Mouse (Mus musculus) CH12.LX (cell line): ENCODE results near the gene Psmb11. TPM values are rescaled to one million over a fixed set of nuclear protein-coding genes. Genes with fewer than 3 reads are reported as not detected.

Experiments
- DNase-seq: peaks from one replicate; pipeline ENCODE4 v3.0.0-alpha.2; 2013; ENCODE audit errors: extremely low read depth
- H3K27ac ChIP-seq: 2 replicates; pipeline ENCODE4 v1.5.1; 2012; ENCODE audit warnings: low read depth, mild to moderate bottlenecking, control low read depth, moderate library complexity; ENCODE audit not compliant: insufficient read depth
- H3K27me3 ChIP-seq: replicated peaks from 2 replicates; pipeline ENCODE3; 2012; ENCODE audit warnings: inconsistent platforms
- H3K36me3 ChIP-seq, 2 experiments: replicated peaks in 1 of 2; 2 replicates each; pipeline versions ENCODE3 to v1.6.1; 2012; ENCODE audit warnings: inconsistent platforms in 1 of 2, low read length in 1 of 2, mild to moderate bottlenecking in 1 of 2, mixed read lengths in 1 of 2, moderate library complexity in 1 of 2; ENCODE audit not compliant: control insufficient read depth in 1 of 2, insufficient read depth in 1 of 2
- H3K4me1 ChIP-seq, 2 experiments: 2 replicates each; pipeline ENCODE4 v1.6.1; 2012; ENCODE audit warnings: inconsistent platforms in 1 of 2, moderate library complexity in 1 of 2; ENCODE audit not compliant: insufficient read depth in 2 of 2, control insufficient read depth in 1 of 2
- H3K4me2 ChIP-seq: 2 replicates; pipeline ENCODE4 v1.6.1; 2012; ENCODE audit warnings: low read depth, mild to moderate bottlenecking, control low read depth; ENCODE audit not compliant: poor library complexity, insufficient read depth, severe bottlenecking
- H3K4me3 ChIP-seq, 3 experiments: fragments of 150-350 bp in 1 of 3; sonication (generic) in 1 of 3; replicated peaks in 1 of 3; 2 replicates each; pipeline versions ENCODE3 to v1.5.1; 2011 to 2012; ENCODE audit warnings: low read depth in 2 of 3, low read length in 2 of 3, mild to moderate bottlenecking in 2 of 3, moderate library complexity in 2 of 3, control low read depth in 1 of 3, improper control_type of control experiment in 1 of 3, inconsistent platforms in 1 of 3, mixed read lengths in 1 of 3; ENCODE audit not compliant: poor library complexity in 1 of 3
- H3K79me2 ChIP-seq: replicated peaks from 2 replicates; pipeline ENCODE4 v1.6.1; 2012; ENCODE audit warnings: mild to moderate bottlenecking, moderate library complexity; ENCODE audit not compliant: control insufficient read depth, poor library complexity, insufficient read depth, severe bottlenecking; ENCODE audit errors: extremely low read depth
- H3K9ac ChIP-seq: 2 replicates; pipeline ENCODE4 v1.6.1; 2012; ENCODE audit warnings: low read depth, mild to moderate bottlenecking, control low read depth, moderate library complexity; ENCODE audit not compliant: insufficient read depth
- H3K9me3 ChIP-seq: replicated peaks from 2 replicates; pipeline ENCODE3; 2012; ENCODE audit warnings: low read length, inconsistent platforms, mixed read lengths
- CHD2 ChIP-seq: IDR thresholded peaks from 2 replicates; pipeline ENCODE4 v1.6.1; 2011; ENCODE audit warnings: low read length, improper control_type of control experiment
- CTCF ChIP-seq, 2 experiments: IDR thresholded peaks in 1 of 2; conservative IDR thresholded peaks in 1 of 2; 2 replicates each; pipeline ENCODE4 v1.5.1; 2011 to 2012; ENCODE audit warnings: low read depth in 2 of 2, low read length in 2 of 2, improper control_type of control experiment in 1 of 2, inconsistent platforms in 1 of 2, mild to moderate bottlenecking in 1 of 2, moderate library complexity in 1 of 2
- E2F4 ChIP-seq: IDR thresholded peaks from 2 replicates; pipeline ENCODE4 v1.6.1; 2011; ENCODE audit warnings: low read depth, low read length, improper control_type of control experiment; ENCODE audit not compliant: insufficient replicate concordance
- EP300 ChIP-seq: IDR thresholded peaks from 2 replicates; pipeline ENCODE4 v1.6.1; 2011; ENCODE audit warnings: low read length, improper control_type of control experiment
- GABPA ChIP-seq: IDR thresholded peaks from 2 replicates; pipeline ENCODE4 v1.6.1; 2012; ENCODE audit warnings: low read depth, low read length, improper control_type of control experiment, inconsistent platforms; ENCODE audit not compliant: insufficient replicate concordance
- IRF4 ChIP-seq: IDR thresholded peaks from 2 replicates; pipeline ENCODE4 v1.6.1; 2014; ENCODE audit warnings: low read depth, mild to moderate bottlenecking, inconsistent platforms, low read length, improper control_type of control experiment
- JUN ChIP-seq: IDR thresholded peaks from 2 replicates; pipeline ENCODE4 v1.6.1; 2011; ENCODE audit warnings: low read depth, mild to moderate bottlenecking, low read length, improper control_type of control experiment, moderate library complexity; ENCODE audit not compliant: insufficient read depth
- JUND ChIP-seq: conservative IDR thresholded peaks from 2 replicates; pipeline ENCODE4 v1.6.1; 2011; ENCODE audit warnings: low read depth, low read length, improper control_type of control experiment
- MAFK ChIP-seq: IDR thresholded peaks from 2 replicates; pipeline ENCODE4 v1.6.1; 2011; ENCODE audit warnings: low read length, improper control_type of control experiment; ENCODE audit not compliant: insufficient replicate concordance
- MAX ChIP-seq: IDR thresholded peaks from 2 replicates; pipeline ENCODE4 v1.6.1; 2011; ENCODE audit warnings: low read length, improper control_type of control experiment
- MAZ ChIP-seq: IDR thresholded peaks from 2 replicates; pipeline ENCODE4 v1.6.1; 2012; ENCODE audit warnings: low read depth, mild to moderate bottlenecking, inconsistent platforms, low read length, improper control_type of control experiment, moderate library complexity
- NELFE ChIP-seq: IDR thresholded peaks from 2 replicates; pipeline ENCODE4 v1.6.1; 2011; ENCODE audit warnings: low read depth, low read length, improper control_type of control experiment
- PAX5 ChIP-seq: IDR thresholded peaks from 2 replicates; pipeline ENCODE4 v1.6.1; 2012; ENCODE audit warnings: low read length, inconsistent platforms, mixed read lengths
- POLR2A ChIP-seq: IDR thresholded peaks from 2 replicates; pipeline ENCODE4 v1.6.1; 2011; ENCODE audit warnings: low read depth, mild to moderate bottlenecking, improper control_type of control experiment, low read length
- POLR2AphosphoS2 ChIP-seq: IDR thresholded peaks from 2 replicates; pipeline ENCODE4 v1.6.1; 2011; ENCODE audit warnings: low read depth, low read length, improper control_type of control experiment
- RAD21 ChIP-seq: IDR thresholded peaks from 2 replicates; pipeline ENCODE4 v1.6.1; 2011; ENCODE audit warnings: low read depth, mild to moderate bottlenecking, low read length, improper control_type of control experiment, moderate library complexity
- RCOR1 ChIP-seq: conservative IDR thresholded peaks from 2 replicates; pipeline ENCODE4 v1.6.1; 2012; ENCODE audit warnings: low read depth, mild to moderate bottlenecking, inconsistent platforms, low read length, improper control_type of control experiment
- SIN3A ChIP-seq: IDR thresholded peaks from 2 replicates; pipeline ENCODE4 v1.6.1; 2012; ENCODE audit warnings: low read length, improper control_type of control experiment, inconsistent platforms
- SMC3 ChIP-seq: IDR thresholded peaks from 2 replicates; pipeline ENCODE4 v1.6.1; 2011; ENCODE audit warnings: low read depth, low read length, improper control_type of control experiment
- TBP ChIP-seq: conservative IDR thresholded peaks from 2 replicates; pipeline ENCODE4 v1.6.1; 2011; ENCODE audit warnings: low read depth, low read length, improper control_type of control experiment
- TCF12 ChIP-seq: IDR thresholded peaks from 2 replicates; pipeline ENCODE4 v1.6.1; 2014; ENCODE audit warnings: low read depth, mild to moderate bottlenecking, inconsistent platforms, low read length, improper control_type of control experiment
- UBTF ChIP-seq: IDR thresholded peaks from 2 replicates; pipeline ENCODE4 v1.6.1; 2012; ENCODE audit warnings: low read depth, mild to moderate bottlenecking, inconsistent platforms, low read length, improper control_type of control experiment, moderate library complexity
- USF2 ChIP-seq: conservative IDR thresholded peaks from 2 replicates; pipeline ENCODE4 v1.6.1; 2011; ENCODE audit warnings: low read depth, low read length, improper control_type of control experiment
- ZNF384 ChIP-seq: IDR thresholded peaks from 2 replicates; pipeline ENCODE4 v1.6.1; 2012; ENCODE audit warnings: low read depth, low read length, improper control_type of control experiment, inconsistent platforms
- dilution Hi-C: fragments of 300-500 bp; cut with MboI; formaldehyde crosslinking; loops from 2 replicates; pipeline ENCODE4 v1.14.3; 2020; ENCODE audit warnings: low sequenced_read_pairs; ENCODE audit not compliant: extremely low pct_unique_long_range_greater_than_20kb, extremely low pct_ligation_motif_present
- in situ Hi-C: fragments of 300-500 bp; cut with MboI; formaldehyde crosslinking; loops from 3 replicates; pipeline ENCODE4 v1.14.3; 2019; ENCODE audit warnings: low sequenced_read_pairs, low pct_ligation_motif_present, low pct_unique_long_range_greater_than_20kb, mixed read lengths
- polyA plus RNA-seq: library from polyadenylated mRNA; unstranded; fragments of >175 nt; gene quantifications from 2 replicates; pipeline ENCODE4 v1.2.1, GENCODE M21; 2012; ENCODE audit warnings: low read depth; ENCODE audit not compliant: insufficient read length
- total RNA-seq, 2 experiments: library from RNA; depleted of rRNA; stranded (reverse); fragments of 300-350 nt in 1 of 2; fragments of >200 nt in 1 of 2; gene quantifications; 2 replicates each; pipeline ENCODE4 v1.2.3; 2012 to 2014

Psmb11 gene
- total and polyA plus RNA-seq, 3 experiments = not detected

DNA sequence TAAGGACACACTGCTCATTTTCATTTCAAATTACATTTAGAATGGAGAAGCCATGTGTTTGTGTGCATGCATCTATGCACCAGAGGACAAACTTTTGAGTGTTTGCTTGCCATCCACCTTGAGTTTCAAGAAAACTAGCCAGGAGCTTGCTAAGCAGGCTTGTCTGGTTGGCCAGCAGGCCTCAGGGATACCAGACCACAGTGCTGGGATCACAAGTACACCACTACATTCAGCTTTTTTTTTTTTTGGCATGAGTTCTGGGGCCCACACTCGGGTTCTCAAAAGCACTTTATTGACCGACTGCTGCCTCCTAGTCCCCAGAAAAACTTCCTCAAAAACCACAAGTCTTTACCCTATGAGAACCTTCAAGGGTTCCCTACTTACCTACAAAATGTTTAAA lies 53.1 kb downstream of the Psmb11 start:
- in situ Hi-C loops = no loop called here
- peaks cover 46 to 84% of the 10 kb centered on the region in 2 experiments for H3K36me3 ChIP-seq

DNA sequence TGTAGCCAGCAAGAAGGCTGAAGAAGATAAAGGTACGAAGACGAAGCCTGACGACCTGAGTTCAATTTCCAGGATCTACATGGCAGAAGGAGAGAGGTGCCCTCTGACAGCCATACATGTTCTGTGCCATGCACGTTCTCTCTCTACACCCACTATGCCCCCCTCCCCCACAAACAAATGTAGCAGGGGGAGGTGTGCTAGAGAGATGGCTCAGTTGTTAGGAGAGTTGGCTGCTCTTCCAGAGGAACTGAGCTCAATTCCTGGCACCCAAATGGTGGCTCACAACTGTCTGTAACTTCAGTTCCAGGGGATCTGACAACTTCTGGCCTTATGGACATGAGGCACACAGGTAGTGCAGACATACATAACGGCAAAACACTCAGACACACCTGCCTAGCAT lies 55.1 kb downstream of the Psmb11 start:
- Histone ChIP-seq H3K27me3 (no peaks in the 10 kb centered on the region), H3K79me2 (peaks cover 8% of the 10 kb centered on the region; the same call in 1 of the 2 replicates), H3K27ac (no peak overlapping the region), H3K9me3 (no peaks in the 10 kb centered on the region), H3K4me3 (no peak overlapping the region), H3K4me1 (peaks cover 0 to 2% of the 10 kb centered on the region in 2 experiments; a peak in 1 of 4 replicates), H3K9ac (no peak overlapping the region), H3K4me2 (no peak overlapping the region), H3K36me3 (peaks cover 48 to 82% of the 10 kb centered on the region in 2 experiments)
- no peak for DNase-seq
- dilution Hi-C loops (no loop called here), in situ Hi-C loops (no loop called here)
- TF ChIP-seq JUND (no peak), ZNF384 (no peak), SIN3A (no peak), PAX5 (no peak), JUN (no peak), MAZ (no peak), RAD21 (no peak), MAFK (no peak), POLR2A (no peak)
- TF ChIP-seq, all 38 proteins: peak for 0

More for the DNA sequence above, 53.1 kb downstream of the Psmb11 start:
- no peaks in the 10 kb centered on the region for H3K9me3 ChIP-seq
- no peak overlapping the region for H3K27ac ChIP-seq
- H3K27me3 ChIP-seq = no peaks in the 10 kb centered on the region
- H3K4me1 ChIP-seq = no peaks in the 10 kb centered on the region; a peak in 1 of 4 replicates
- H3K9ac ChIP-seq = no peak overlapping the region
- no peak overlapping the region for H3K4me3 ChIP-seq
- H3K79me2 ChIP-seq = peaks cover 8% of the 10 kb centered on the region
- TF ChIP-seq GABPA (no peak), PAX5 (no peak), POLR2A (no peak), UBTF (no peak)
- H3K4me2 ChIP-seq = no peak overlapping the region
- dilution Hi-C loops = no loop called here
- DNase-seq = no peak

DNA sequence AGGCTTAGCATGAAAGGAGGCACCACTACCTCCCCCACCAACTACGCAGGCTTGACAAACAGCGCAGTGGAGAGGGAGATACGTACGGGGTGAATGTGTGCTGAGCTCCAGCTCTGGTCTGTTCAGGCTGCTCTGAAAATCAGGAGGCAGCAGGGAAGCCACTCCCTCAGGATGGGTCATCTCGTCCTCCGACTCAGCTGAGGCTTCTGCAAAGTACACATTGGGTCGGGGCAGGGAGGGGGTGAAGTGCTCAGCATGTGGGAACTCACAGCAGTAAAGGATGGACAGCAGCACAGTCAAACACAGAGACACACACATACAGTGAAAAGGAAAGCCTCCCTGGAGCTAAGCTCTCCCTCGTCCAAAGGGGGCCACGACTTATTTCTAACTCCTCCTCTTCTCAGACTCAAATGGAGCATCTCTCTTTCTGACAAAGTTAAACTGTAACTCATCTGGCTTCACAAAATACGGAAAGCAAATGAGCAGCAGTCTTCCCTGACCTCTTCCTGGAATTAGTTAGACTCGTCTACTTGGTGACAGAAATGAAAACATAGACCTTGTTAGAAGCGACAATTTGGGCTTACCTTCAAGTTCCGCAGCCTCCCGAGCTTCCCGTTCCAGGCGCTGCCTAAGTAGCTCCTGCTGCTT lies 57.5 kb downstream of the Psmb11 start:
- no peak overlapping the region for H3K27ac ChIP-seq
- H3K79me2 ChIP-seq = peaks cover 22% of the 10 kb centered on the region
- H3K4me3 ChIP-seq = no peak overlapping the region
- dilution Hi-C loops (no loop called here), in situ Hi-C loops (no loop called here)
- no peaks in the 10 kb centered on the region for H3K9me3 ChIP-seq
- TF ChIP-seq CTCF (conservative IDR thresholded peaks at IDR 0.05 in 1 of 2, IDR thresholded peaks at IDR 0.05 in 1 of 2; ENCODE audit: low read depth in 2 of 2, low read length in 2 of 2) (no peak), USF2 (no peak), E2F4 (no peak), MAFK (no peak), POLR2AphosphoS2 (no peak), CHD2 (no peak), TBP (no peak), MAX (no peak), IRF4 (no peak), RCOR1 (no peak), JUN (no peak), NELFE (no peak), EP300 (no peak), TCF12 (no peak), SMC3 (no peak), JUND (no peak)
- no peaks in the 10 kb centered on the region for H3K27me3 ChIP-seq
- H3K4me2 ChIP-seq = no peak overlapping the region
- H3K4me1 ChIP-seq = peaks cover 2 to 9% of the 10 kb centered on the region in 2 experiments; a peak in 3 of 4 replicates
- no peak for DNase-seq
- H3K9ac ChIP-seq = no peak overlapping the region
- peaks cover 50 to 83% of the 10 kb centered on the region in 2 experiments for H3K36me3 ChIP-seq
